Mouse (Mus musculus) midbrain, postnatal 0 days (tissue): ENCODE results near the gene Ccl5. TPM values are rescaled to one million over a fixed set of nuclear protein-coding genes. Genes with fewer than 3 reads are reported as not detected.

Experiments used
- ATAC-seq: fragments of 200-750 bp; cut with Nextera tagmentation; 2 replicates; pipeline ENCODE4 v1.8.0; 2017; ENCODE audit warnings: moderate number of reproducible peaks, mild to moderate bottlenecking, moderate TSS enrichment, moderate library complexity; ENCODE audit not compliant: low FRiP score
- DNase-seq: peaks from one replicate; pipeline ENCODE4 v3.0.0-alpha.2; 2015; ENCODE audit warnings: low spot score
- H3K27ac ChIP-seq: fragments of 300-500 bp; sonication (generic); 2 replicates; pipeline ENCODE4 v1.5.1; 2014; ENCODE audit warnings: low read depth, mild to moderate bottlenecking, low read length, mixed read lengths
- H3K27me3 ChIP-seq: fragments of 300-500 bp; sonication (generic); 2 replicates; pipeline ENCODE4 v1.6.1; 2014; ENCODE audit warnings: low read length, control low read depth, mixed read lengths; ENCODE audit not compliant: insufficient read depth
- H3K36me3 ChIP-seq: fragments of 300-500 bp; sonication (generic); 2 replicates; pipeline ENCODE4 v1.6.1; 2014; ENCODE audit warnings: low read length, control low read depth, mixed read lengths; ENCODE audit not compliant: insufficient read depth
- H3K4me1 ChIP-seq: fragments of 300-500 bp; sonication (generic); 2 replicates; pipeline ENCODE4 v1.6.1; 2014; ENCODE audit warnings: mild to moderate bottlenecking, control low read depth, antibody characterized with exemption, low read length, mixed read lengths; ENCODE audit not compliant: insufficient read depth
- H3K4me2 ChIP-seq: fragments of 300-500 bp; sonication (generic); 2 replicates; pipeline ENCODE4 v1.6.1; 2014; ENCODE audit warnings: low read depth, mild to moderate bottlenecking, low read length, mixed read lengths; ENCODE audit not compliant: poor library complexity, severe bottlenecking
- H3K4me3 ChIP-seq: fragments of 300-500 bp; sonication (generic); 2 replicates; pipeline ENCODE4 v1.5.1; 2014; ENCODE audit warnings: low read depth, mild to moderate bottlenecking, low read length, moderate library complexity
- H3K9ac ChIP-seq: fragments of 300-500 bp; sonication (generic); replicated peaks from 2 replicates; pipeline ENCODE4 v1.6.1; 2014; ENCODE audit warnings: mild to moderate bottlenecking, low read length, moderate library complexity, mixed read lengths; ENCODE audit not compliant: poor library complexity, severe bottlenecking
- H3K9me3 ChIP-seq: fragments of 300-500 bp; sonication (generic); 2 replicates; pipeline ENCODE4 v1.6.1; 2016; ENCODE audit warnings: low read length, control low read depth
- CTCF ChIP-seq: IDR thresholded peaks from 2 replicates; pipeline ENCODE4 v1.5.1; 2016; ENCODE audit warnings: antibody characterized with exemption, mild to moderate bottlenecking
- WGBS: fragments of 180-500 bp; shearing (Covaris S2); extraction: QIAGEN DNeasy Blood & Tissue Kit; methylation state at CpG from one replicate; pipeline ENCODE4 v1.1.7; 2014; 5-methylcytosine and 5-hydroxymethylcytosine counted together
- polyA plus RNA-seq: library from polyadenylated mRNA; unstranded; fragments of >200 nt; fragmentation: Nextera tagmentation; extraction: Ambion mirVana; gene quantifications from 2 replicates; pipeline ENCODE4 v1.2.1, GENCODE M21; 2015
- total RNA-seq: library from RNA; depleted of rRNA; stranded (reverse); fragments of >200 nt; gene quantifications from 2 replicates; pipeline ENCODE4 v1.2.3, GENCODE M21; 2014

Ccl5 gene
- total and polyA plus RNA-seq, 2 experiments from 2014 or later = not detected

DNA sequence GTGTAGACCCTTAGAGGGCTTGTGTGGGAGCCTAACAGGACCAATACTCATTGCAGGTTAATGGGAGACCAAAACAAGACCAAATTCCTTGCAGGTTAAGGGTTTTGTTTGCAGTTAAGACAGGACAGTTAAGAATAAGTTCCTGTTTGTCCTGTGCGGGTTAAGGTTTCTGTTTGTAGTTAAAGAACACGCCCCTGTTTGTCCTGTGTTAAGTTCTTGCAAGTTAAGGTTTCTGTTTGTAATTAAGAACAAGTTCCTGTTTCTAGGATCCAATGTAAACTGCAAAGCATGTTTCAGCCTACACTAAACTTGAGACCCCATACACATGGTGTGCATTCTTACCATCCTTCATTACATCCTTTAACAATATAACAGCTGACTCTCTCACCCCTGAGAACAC, 39.9 kb upstream of the Ccl5 start:
- Histone ChIP-seq H3K4me1 (no peaks in the 10 kb centered on the region), H3K4me2 (no peak overlapping the region), H3K4me3 (no peak overlapping the region), H3K9ac (no peak overlapping the region), H3K27ac (no peak overlapping the region), H3K9me3 (no peaks in the 10 kb centered on the region), H3K27me3 (no peaks in the 10 kb centered on the region), H3K36me3 (no peaks in the 10 kb centered on the region)
- ATAC-seq = no peak
- no peak for TF ChIP-seq CTCF
- WGBS = 91% methylated on average over 2 of the region's 2 CpGs
- DNase-seq = no peak

DNA sequence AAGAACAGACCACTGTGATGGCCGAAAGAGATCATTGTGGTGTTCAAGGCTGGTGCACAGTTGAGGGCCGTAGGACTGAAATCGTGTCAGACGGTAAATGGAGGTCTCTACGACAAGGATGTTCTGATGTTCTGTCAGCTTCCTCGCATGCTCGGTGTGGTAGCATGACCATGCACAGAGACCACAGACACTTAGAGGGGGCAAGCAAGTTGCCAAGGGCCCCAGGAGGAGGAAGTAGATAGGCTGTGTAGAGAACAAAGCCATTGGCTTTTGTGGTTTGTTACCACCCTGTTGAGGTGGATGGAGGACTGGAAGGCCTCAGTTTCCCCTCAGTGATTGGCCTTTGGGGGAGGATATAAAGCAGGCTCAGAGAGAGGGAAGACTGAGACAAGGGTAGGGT, 38.9 kb upstream of the Ccl5 start:
- 94% methylated on average over 7 of the region's 7 CpGs for WGBS
- no peak for DNase-seq
- H3K9me3 ChIP-seq = no peaks in the 10 kb centered on the region
- H3K9ac ChIP-seq = no peak overlapping the region
- no peak for ATAC-seq
- H3K27me3 ChIP-seq = no peaks in the 10 kb centered on the region
- H3K4me1 ChIP-seq = no peaks in the 10 kb centered on the region
- H3K4me2 ChIP-seq = no peak overlapping the region
- H3K36me3 ChIP-seq = no peaks in the 10 kb centered on the region
- H3K27ac ChIP-seq = no peak overlapping the region
- H3K4me3 ChIP-seq = no peak overlapping the region
- no peak for TF ChIP-seq CTCF

DNA sequence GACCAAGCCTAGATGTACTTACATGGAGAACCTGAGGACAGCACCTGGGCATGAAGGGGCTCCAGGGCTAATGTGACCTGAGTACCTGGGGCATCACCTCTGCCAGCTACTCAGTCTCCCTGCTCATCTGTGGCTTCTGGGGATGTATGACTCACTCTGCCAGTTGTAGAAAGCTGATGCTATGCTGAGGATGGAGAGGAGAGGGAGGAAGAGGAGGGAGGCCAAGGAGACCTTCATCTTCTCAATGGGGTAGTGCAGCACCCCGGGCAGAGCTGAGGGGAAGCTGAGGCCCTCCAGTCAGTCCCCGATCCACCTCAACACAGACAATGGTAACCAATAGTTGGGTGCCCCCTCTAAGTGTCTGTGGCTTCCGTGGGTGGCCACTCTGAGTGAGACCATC, 38.5 kb upstream of the Ccl5 start:
- 83% methylated on average over 3 of the region's 3 CpGs for WGBS
- no peak for TF ChIP-seq CTCF
- no peak for DNase-seq

DNA sequence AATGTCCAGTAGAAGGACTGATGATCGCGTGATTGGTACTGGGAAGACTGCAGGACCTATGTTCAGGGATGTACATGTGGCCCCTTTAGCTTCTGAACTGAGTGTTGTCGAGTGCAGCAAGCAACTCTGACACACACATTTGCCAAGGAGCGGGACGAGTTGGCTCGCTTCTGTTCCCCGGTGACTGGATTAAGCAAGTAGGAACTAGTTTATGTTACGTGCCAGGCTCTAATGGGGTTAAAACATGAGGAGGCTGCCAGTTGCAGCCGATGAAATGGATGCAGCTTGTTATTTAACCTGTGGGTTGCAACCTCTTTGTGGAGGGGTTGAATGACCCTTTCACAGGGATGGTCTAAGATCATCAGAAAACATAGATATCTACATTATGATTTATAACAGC, 37.7 kb upstream of the Ccl5 start:
- TF ChIP-seq CTCF = no peak
- Histone ChIP-seq H3K27me3 (no peaks in the 10 kb centered on the region), H3K36me3 (no peaks in the 10 kb centered on the region), H3K4me1 (no peaks in the 10 kb centered on the region), H3K27ac (no peak overlapping the region), H3K4me2 (no peak overlapping the region), H3K4me3 (no peak overlapping the region), H3K9ac (no peak overlapping the region), H3K9me3 (no peaks in the 10 kb centered on the region)
- 91% methylated on average over 9 of the region's 9 CpGs for WGBS
- ATAC-seq (no peak), DNase-seq (no peak)

More for the DNA sequence above, 38.5 kb upstream of the Ccl5 start:
- H3K4me3 ChIP-seq = no peak overlapping the region
- no peaks in the 10 kb centered on the region for H3K9me3 ChIP-seq
- no peak overlapping the region for H3K4me2 ChIP-seq
- no peaks in the 10 kb centered on the region for H3K4me1 ChIP-seq
- H3K36me3 ChIP-seq = no peaks in the 10 kb centered on the region
- ATAC-seq = no peak
- H3K9ac ChIP-seq = no peak overlapping the region
- H3K27ac ChIP-seq = no peak overlapping the region
- no peaks in the 10 kb centered on the region for H3K27me3 ChIP-seq

DNA sequence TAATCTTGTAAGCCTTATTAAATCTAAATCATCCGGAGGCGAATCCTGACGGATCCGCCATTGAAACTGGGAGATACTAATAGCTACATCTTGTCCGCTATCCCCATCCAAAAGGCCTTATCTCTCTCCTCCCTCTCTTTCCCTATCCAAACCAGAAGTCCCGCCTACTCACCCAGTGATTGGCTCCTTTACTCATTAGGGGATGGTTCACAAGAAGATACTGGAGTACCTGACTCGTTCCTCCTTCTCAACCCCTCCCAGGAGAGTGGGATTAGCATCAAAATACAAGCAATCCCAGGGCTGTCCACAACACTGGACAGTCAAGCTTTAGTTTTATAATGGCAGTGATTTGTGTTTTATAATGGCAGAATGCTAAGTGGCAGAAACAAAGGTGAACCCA, 37.0 kb upstream of the Ccl5 start:
- Histone ChIP-seq H3K4me1 (no peaks in the 10 kb centered on the region), H3K9me3 (no peaks in the 10 kb centered on the region), H3K36me3 (no peaks in the 10 kb centered on the region), H3K4me3 (no peak overlapping the region), H3K9ac (no peak overlapping the region), H3K4me2 (no peak overlapping the region), H3K27me3 (no peaks in the 10 kb centered on the region), H3K27ac (no peak overlapping the region)
- DNase-seq (no peak), ATAC-seq (no peak)
- TF ChIP-seq CTCF = no peak
- WGBS = 77% methylated on average over 7 of the region's 7 CpGs

DNA sequence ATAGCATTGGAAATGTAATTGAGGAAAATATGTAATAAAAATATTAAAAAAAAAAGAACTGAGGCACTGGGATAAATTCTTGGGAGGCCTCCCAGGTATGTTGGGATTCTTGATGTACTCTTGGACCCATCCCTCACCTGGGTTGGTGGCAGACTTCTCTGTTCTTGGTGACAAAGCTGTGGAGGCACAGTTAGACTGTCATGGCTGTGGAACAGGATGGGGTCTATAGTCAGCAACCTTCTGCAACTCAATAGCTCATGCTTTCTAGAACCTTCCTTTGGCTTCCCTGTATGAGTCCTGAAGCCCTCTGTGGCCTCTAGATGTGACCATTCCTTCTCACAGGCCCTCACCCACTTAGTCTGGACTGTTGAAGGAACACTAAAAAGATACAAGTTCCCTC, 36.3 kb upstream of the Ccl5 start:
- DNase-seq = no peak
- Histone ChIP-seq H3K4me2 (no peak overlapping the region), H3K27ac (no peak overlapping the region), H3K9me3 (no peaks in the 10 kb centered on the region), H3K4me3 (no peak overlapping the region), H3K36me3 (no peaks in the 10 kb centered on the region), H3K9ac (no peak overlapping the region), H3K4me1 (no peaks in the 10 kb centered on the region), H3K27me3 (no peaks in the 10 kb centered on the region)
- no peak for ATAC-seq
- no peak for TF ChIP-seq CTCF

DNA sequence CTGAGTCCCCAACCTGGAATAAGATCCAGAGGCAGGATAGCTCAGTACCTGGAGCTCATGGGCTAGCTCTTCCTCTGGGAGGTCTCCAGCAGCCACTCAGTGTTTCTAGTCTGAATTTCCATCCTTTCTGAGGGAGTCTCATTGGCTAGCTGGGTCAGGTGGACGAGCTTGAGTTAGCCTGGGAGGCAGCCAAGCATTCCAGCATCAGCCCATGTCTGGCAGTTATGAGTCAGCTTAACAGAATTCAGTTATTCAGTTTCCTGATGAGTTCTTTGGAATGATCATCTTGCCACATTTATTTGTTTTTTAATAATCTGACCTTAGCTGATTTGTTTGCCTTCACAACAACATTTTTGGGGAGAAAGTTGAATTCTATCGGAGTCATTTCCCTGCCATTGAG, 33.4 kb upstream of the Ccl5 start:
- peak; percentile 6 for DNase-seq
- no peak for ATAC-seq
- H3K4me1 ChIP-seq = no peaks in the 10 kb centered on the region

More for the DNA sequence above, 33.4 kb upstream of the Ccl5 start:
- no peak overlapping the region for H3K4me2 ChIP-seq
- TF ChIP-seq CTCF = no peak
- no peaks in the 10 kb centered on the region for H3K36me3 ChIP-seq
- H3K27ac ChIP-seq = no peak overlapping the region
- H3K27me3 ChIP-seq = no peaks in the 10 kb centered on the region
- WGBS = 74% methylated on average over 2 of the region's 2 CpGs
- no peaks in the 10 kb centered on the region for H3K9me3 ChIP-seq
- no peak overlapping the region for H3K4me3 ChIP-seq
- no peak overlapping the region for H3K9ac ChIP-seq
